ENCODE assay signal across 9 mouse cellular contexts in genomic region chr6:22003200-22003587, GRCm38 (mm10). TPM values are rescaled to one million over a fixed set of nuclear protein-coding genes. Genes with fewer than 3 reads are reported as not detected.
DNase-seq lines count a peak whose midpoint lies in the region; ATAC-seq and TF ChIP-seq lines count a peak whose summit lies in the region.
"Had no signal": no experiment of that assay in that cellular context is flagged by ENCODE, and none has a peak within 500 bp of the region (broad histone marks: within the 10 kb centered on the region; RNA-seq: fewer than 3 reads in every experiment).

No protein-coding gene starts in this region.

- DNase-seq in ES-E14 (ENCODE audit: low read depth, low spot score): no peak
- peak; percentile 62 for DNase-seq in brain, embryonic 14.5 days (ENCODE audit: low read depth)
- peak; percentile 78 to 81 for DNase-seq in heart, postnatal 10 days
- no peak for DNase-seq in frontal cortex, postnatal 14 days (ENCODE audit: low spot score in 2 of 2)
- no peak for DNase-seq in adrenal gland, postnatal 14 days
- DNase-seq in cerebellum, postnatal 36 days: no peak
- DNase-seq in adipocyte (ENCODE audit: low spot score): no peak
- DNase-seq: left cerebral cortex, postnatal 4 days had no signal

- no peak for TF ChIP-seq POLR2A in brain, embryonic 14.5 days (IDR thresholded peaks at IDR 0.05; ENCODE audit: borderline replicate concordance, extremely low read depth, insufficient read depth, insufficient read length, poor library complexity, severe bottlenecking)

- H3K9me3 ChIP-seq in ES-E14 (ENCODE audit: control insufficient read depth, insufficient read depth, low read depth, low read length): no peaks in the 10 kb centered on the region
- no peaks in the 10 kb centered on the region for H3K9me3 ChIP-seq in limb, embryonic 13.5 days

- TF ChIP-seq CTCF in brain, embryonic 14.5 days (IDR thresholded peaks at IDR 0.05; ENCODE audit: borderline replicate concordance, extremely low read depth, insufficient read depth, insufficient read length): no peak

- no peaks in the 10 kb centered on the region for H3K36me3 ChIP-seq in ES-E14 (ENCODE audit: control insufficient read depth, insufficient read depth, low read length, poor library complexity, severe bottlenecking)
- peaks cover 8% of the 10 kb centered on the region for H3K36me3 ChIP-seq in limb, embryonic 13.5 days

- H3K9ac ChIP-seq in ES-E14 (ENCODE audit: insufficient read depth, low read depth, low read length, poor library complexity, severe bottlenecking): no peak overlapping the region
- H3K9ac ChIP-seq in limb, embryonic 13.5 days: no peak overlapping the region

- in situ Hi-C loops in ES-E14 (cut with MboI; ENCODE audit: low sequenced_read_pairs in 2 of 2, unreplicated experiment in 2 of 2): no loop called here

- H3K4me1 ChIP-seq in ES-E14 (ENCODE audit: control insufficient read depth in 2 of 2, insufficient read depth in 2 of 2, low read length in 2 of 2, poor library complexity in 1 of 2): peaks cover 0 to 4% of the 10 kb centered on the region in 2 experiments; a peak in 1 of 4 replicates
- H3K4me1 ChIP-seq in limb, embryonic 13.5 days: peaks cover 54% of the 10 kb centered on the region

- H3K4me3 ChIP-seq in ES-E14 (ENCODE audit: insufficient read depth in 1 of 2, low read depth in 1 of 2, low read length in 2 of 2, poor library complexity in 1 of 2, severe bottlenecking in 1 of 2): no peak overlapping the region
- H3K4me3 ChIP-seq in limb, embryonic 13.5 days: no peak overlapping the region

- 16% methylated on average over 6 of the region's 6 CpGs for WGBS in limb, embryonic 13.5 days

- H3K27ac ChIP-seq in ES-E14 (ENCODE audit: insufficient read depth, low read depth, low read length, poor library complexity, severe bottlenecking): no peak overlapping the region
- H3K27ac ChIP-seq in limb, embryonic 13.5 days: no peak overlapping the region; the same call in 1 of the 2 replicates

- intact Hi-C loops in heart, postnatal 10 days (cut with DNase I): no loop called here

- peak; percentile 75; the same call in 1 of the 2 replicates for ATAC-seq in limb, embryonic 13.5 days (ENCODE audit: low FRiP score, low read depth)

- H3K4me2 ChIP-seq in limb, embryonic 13.5 days (replicated peaks): peak overlapping the region; percentile 25

- H3K27me3 ChIP-seq in limb, embryonic 13.5 days: no peaks in the 10 kb centered on the region

TF ChIP-seq in ES-E14, 5 proteins besides CTCF, POLR2A, EP300 and RAD21:
- TF ChIP-seq HCFC1 (IDR thresholded peaks at IDR 0.05; ENCODE audit: borderline replicate concordance, insufficient read depth, low read length) (no peak), ZNF384 (IDR thresholded peaks at IDR 0.05; ENCODE audit: low read depth, low read length) (peak; percentile 76)
TF ChIP-seq in ES-E14: peak in this region for 1.

RNA-seq across cellular contexts. Expression of gene Cped1, which starts 17.5 kb away (rescaled TPM):
- 0.31 and 0.32 TPM in 2 replicates for total RNA-seq in ES-E14 (2012; rRNA removed)
- polyA plus RNA-seq in brain, embryonic 14.5 days (2012; rRNA removed): 2.7 and 4.3 TPM in 2 replicates
- total RNA-seq in heart, postnatal 10 days (2021): 10 to 100 TPM; 13.5 to 15.0 TPM
- polyA plus RNA-seq in limb, embryonic 13.5 days (2015; fragmentation: Nextera tagmentation; extraction: Ambion mirVana): 53.1 and 53.5 TPM in 2 replicates
- total RNA-seq in adrenal gland, postnatal 14 days (2021): 31.3 and 35.4 TPM in 2 replicates

RNA-seq across cellular contexts. Expression of gene Ing3, which starts 53.8 kb away (rescaled TPM):
- 14.3 and 19.9 TPM in 2 replicates for total RNA-seq in ES-E14 (2012; rRNA removed)
- polyA plus RNA-seq in brain, embryonic 14.5 days (2012; rRNA removed): 20.1 and 21.2 TPM in 2 replicates
- 10 to 100 TPM; 19.2 TPM for total RNA-seq in heart, postnatal 10 days (2021)
- 70.2 and 70.9 TPM in 2 replicates for polyA plus RNA-seq in limb, embryonic 13.5 days (2015; fragmentation: Nextera tagmentation; extraction: Ambion mirVana)
- 24.1 and 26.9 TPM in 2 replicates for total RNA-seq in adrenal gland, postnatal 14 days (2021)

Comparison
In these comparisons a context has a peak if more than half of its experiments do, and no peak if none do; other contexts are left out.
1. DNase-seq: peak in brain, embryonic 14.5 days (single experiment) and heart, postnatal 10 days (2 of 2); none in ES-E14 (single experiment), frontal cortex, postnatal 14 days (0 of 2), adrenal gland, postnatal 14 days (single experiment), cerebellum, postnatal 36 days (0 of 2) and adipocyte (single experiment).
2. RNA of gene Cped1, which starts 17.5 kb away (total RNA-seq): 31.3 to 35.4 TPM in adrenal gland, postnatal 14 days and 13.5 to 15.0 TPM in heart, postnatal 10 days; 0.31 to 0.32 TPM in ES-E14; every median in the first group is over 10 times any median in the second.